Mouse (Mus musculus) forebrain, embryonic 12.5 days (tissue): ENCODE measurements around the gene Sec14l3. TPM values are rescaled to one million over a fixed set of nuclear protein-coding genes. Genes with fewer than 3 reads are reported as not detected.

Source experiments
- ATAC-seq: fragments of 200-750 bp; cut with Nextera tagmentation; 2 replicates; pipeline ENCODE4 v1.8.0; 2017; ENCODE audit warnings: moderate TSS enrichment; ENCODE audit not compliant: low FRiP score
- H3K27ac ChIP-seq: fragments of 300-500 bp; sonication (generic); 2 replicates; pipeline ENCODE4 v1.5.1; 2016; ENCODE audit warnings: mild to moderate bottlenecking
- H3K27me3 ChIP-seq: fragments of 300-500 bp; sonication (generic); 2 replicates; pipeline ENCODE4 v1.6.1; 2016; ENCODE audit warnings: mild to moderate bottlenecking
- H3K36me3 ChIP-seq: fragments of 300-500 bp; sonication (generic); replicated peaks from 2 replicates; pipeline ENCODE4 v1.6.1; 2016; ENCODE audit warnings: mild to moderate bottlenecking
- H3K4me1 ChIP-seq: fragments of 300-500 bp; sonication (generic); 2 replicates; pipeline ENCODE4 v1.6.1; 2016
- H3K4me2 ChIP-seq: fragments of 300-500 bp; sonication (generic); 2 replicates; pipeline ENCODE4 v1.6.1; 2016; ENCODE audit warnings: mild to moderate bottlenecking, moderate library complexity
- H3K4me3 ChIP-seq: fragments of 300-500 bp; sonication (generic); replicated peaks from 2 replicates; pipeline ENCODE4 v1.5.1; 2016; ENCODE audit warnings: mild to moderate bottlenecking
- H3K9ac ChIP-seq: fragments of 300-500 bp; sonication (generic); 2 replicates; pipeline ENCODE4 v1.6.1; 2016; ENCODE audit warnings: mild to moderate bottlenecking
- H3K9me3 ChIP-seq: fragments of 300-500 bp; sonication (generic); 2 replicates; pipeline ENCODE4 v1.6.1; 2016
- WGBS: fragments of 180-500 bp; shearing (Covaris S2); methylation state at CpG from one replicate; pipeline ENCODE4 v1.1.7; 2016; 5-methylcytosine and 5-hydroxymethylcytosine counted together
- polyA plus RNA-seq: library from polyadenylated mRNA; unstranded; fragments of >200 nt; fragmentation: Nextera tagmentation; extraction: Ambion mirVana; gene quantifications from 2 replicates; pipeline ENCODE4 v1.2.1, GENCODE M21; 2016

The Sec14l3 gene
- polyA plus RNA-seq, 1 experiment from 2014 or later: 0.26 TPM

GRCm38 (mm10) chr11:4035116-4035892 is 29.3 kb upstream of the Sec14l3 start:
- no peaks in the 10 kb centered on the region for H3K4me1 ChIP-seq
- no peak for ATAC-seq

GRCm38 (mm10) chr11:4035916-4036315 is 28.7 kb upstream of the Sec14l3 start:
- WGBS: 93% methylated on average over 6 of the region's 6 CpGs
- H3K36me3 ChIP-seq: no peaks in the 10 kb centered on the region
- no peak for ATAC-seq
- H3K27ac ChIP-seq: no peak overlapping the region
- 0 out of 2 replicates have a peak, but pooled peaks cover 6% of the 10 kb centered on the region for H3K27me3 ChIP-seq
- H3K4me1 ChIP-seq: no peaks in the 10 kb centered on the region
- H3K4me3 ChIP-seq: no peak overlapping the region
- no peak overlapping the region for H3K9ac ChIP-seq
- H3K9me3 ChIP-seq: no peaks in the 10 kb centered on the region
- no peak overlapping the region for H3K4me2 ChIP-seq

More at GRCm38 (mm10) chr11:4035116-4035892, 29.3 kb upstream of the Sec14l3 start:
- Histone ChIP-seq H3K9ac (no peak overlapping the region), H3K36me3 (no peaks in the 10 kb centered on the region), H3K4me3 (no peak overlapping the region), H3K27me3 (0 out of 2 replicates have a peak, but pooled peaks cover 6% of the 10 kb centered on the region), H3K4me2 (no peak overlapping the region), H3K27ac (no peak overlapping the region), H3K9me3 (no peaks in the 10 kb centered on the region)
- WGBS: 73% methylated on average over 18 of the region's 18 CpGs

- Histone ChIP-seq H3K27me3 (0 out of 2 replicates have a peak, but pooled peaks cover 5% of the 10 kb centered on the region), H3K9ac (no peak overlapping the region), H3K4me2 (no peak overlapping the region), H3K36me3 (no peaks in the 10 kb centered on the region), H3K27ac (no peak overlapping the region), H3K4me1 (no peaks in the 10 kb centered on the region), H3K4me3 (no peak overlapping the region), H3K9me3 (no peaks in the 10 kb centered on the region)
- 72% methylated on average over 9 of the region's 9 CpGs for WGBS
- ATAC-seq: no peak
These were observed 28.1 kb upstream of the Sec14l3 start for GRCm38 (mm10) chr11:4036365-4037084.

DNA sequence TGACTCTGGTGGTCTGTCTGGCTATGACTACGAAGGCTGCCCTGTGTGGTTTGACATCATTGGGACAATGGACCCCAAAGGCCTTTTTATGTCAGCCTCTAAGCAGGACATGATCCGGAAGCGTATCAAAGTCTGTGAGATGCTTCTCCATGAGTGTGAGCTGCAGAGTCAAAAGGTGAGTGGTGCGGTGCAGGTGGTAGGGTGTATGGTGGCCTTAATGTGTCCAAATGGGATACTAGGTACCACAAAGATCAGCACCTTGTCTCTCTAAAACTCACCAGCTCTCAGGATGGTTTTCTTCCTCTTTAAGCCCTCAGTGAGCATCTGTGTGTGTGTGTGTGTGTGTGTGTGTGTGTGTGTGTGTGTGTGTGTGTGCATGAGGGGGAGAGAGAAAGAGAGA is 24.7 kb upstream of the Sec14l3 start:
- ATAC-seq: no peak
- H3K9ac ChIP-seq: no peak overlapping the region
- H3K27me3 ChIP-seq: no peaks in the 10 kb centered on the region
- no peak overlapping the region for H3K4me2 ChIP-seq
- no peak overlapping the region for H3K27ac ChIP-seq
- H3K4me3 ChIP-seq: no peak overlapping the region
- no peaks in the 10 kb centered on the region for H3K9me3 ChIP-seq
- no peaks in the 10 kb centered on the region for H3K4me1 ChIP-seq
- no peaks in the 10 kb centered on the region for H3K36me3 ChIP-seq
- WGBS: 90% methylated on average over 4 of the region's 4 CpGs

- Histone ChIP-seq H3K27me3 (no peaks in the 10 kb centered on the region), H3K4me2 (no peak overlapping the region), H3K9ac (no peak overlapping the region), H3K4me3 (no peak overlapping the region), H3K4me1 (no peaks in the 10 kb centered on the region), H3K36me3 (no peaks in the 10 kb centered on the region), H3K9me3 (no peaks in the 10 kb centered on the region), H3K27ac (no peak overlapping the region)
- no peak for ATAC-seq
- WGBS: 80% methylated on average over 6 of the region's 6 CpGs
These were observed 23.5 kb upstream of the Sec14l3 start for GRCm38 (mm10) chr11:4041123-4041625.

- H3K4me2 ChIP-seq: no peak overlapping the region
- 94% methylated on average over 7 of the region's 7 CpGs for WGBS
- no peak overlapping the region for H3K4me3 ChIP-seq
- H3K4me1 ChIP-seq: no peaks in the 10 kb centered on the region
- H3K9ac ChIP-seq: no peak overlapping the region
- H3K36me3 ChIP-seq: no peaks in the 10 kb centered on the region
- H3K27me3 ChIP-seq: no peaks in the 10 kb centered on the region
- H3K27ac ChIP-seq: no peak overlapping the region
- H3K9me3 ChIP-seq: no peaks in the 10 kb centered on the region
- ATAC-seq: no peak
These were observed 21.6 kb upstream of the Sec14l3 start for GRCm38 (mm10) chr11:4043081-4043480.

GRCm38 (mm10) chr11:4046526-4046925 is 18.1 kb upstream of the Sec14l3 start:
- Histone ChIP-seq H3K27me3 (no peaks in the 10 kb centered on the region), H3K4me3 (no peak overlapping the region), H3K9ac (no peak overlapping the region), H3K27ac (no peak overlapping the region), H3K9me3 (no peaks in the 10 kb centered on the region), H3K4me1 (no peaks in the 10 kb centered on the region), H3K36me3 (no peaks in the 10 kb centered on the region), H3K4me2 (no peak overlapping the region)
- 70% methylated on average over 5 of the region's 5 CpGs for WGBS
- no peak for ATAC-seq

- Histone ChIP-seq H3K4me2 (no peak overlapping the region), H3K27me3 (no peaks in the 10 kb centered on the region)
- WGBS: 91% methylated on average over 2 of the region's 2 CpGs
These were observed 16.9 kb upstream of the Sec14l3 start for GRCm38 (mm10) chr11:4047766-4048165.

DNA sequence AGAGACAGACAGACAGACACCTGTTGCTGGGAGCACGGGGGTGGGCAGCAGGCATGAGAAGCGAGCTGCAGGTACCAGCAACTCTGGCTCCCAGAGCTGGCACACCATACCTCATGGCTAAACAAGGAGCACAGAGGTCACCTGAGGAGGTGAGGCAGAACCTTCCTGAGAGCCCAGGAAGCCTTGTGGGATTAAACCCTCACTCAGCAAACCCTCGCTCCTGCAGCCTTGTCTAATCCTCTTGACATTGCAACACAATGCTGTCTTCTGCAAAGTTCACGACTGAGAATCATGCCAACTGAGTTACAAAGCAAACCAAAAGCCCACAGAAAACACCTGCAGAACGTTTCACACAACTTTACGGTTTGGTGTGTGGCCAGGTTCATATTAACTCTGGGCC is 16.2 kb upstream of the Sec14l3 start:
- Histone ChIP-seq H3K4me2 (no peak overlapping the region), H3K9me3 (no peaks in the 10 kb centered on the region), H3K4me1 (no peaks in the 10 kb centered on the region), H3K36me3 (no peaks in the 10 kb centered on the region), H3K9ac (no peak overlapping the region), H3K27ac (no peak overlapping the region), H3K4me3 (no peak overlapping the region), H3K27me3 (no peaks in the 10 kb centered on the region)
- 87% methylated on average over 6 of the region's 6 CpGs for whole genome bisulfite sequencing
- ATAC-seq: no peak

More at GRCm38 (mm10) chr11:4047766-4048165, 16.9 kb upstream of the Sec14l3 start:
- no peak overlapping the region for H3K4me3 ChIP-seq
- H3K9me3 ChIP-seq: no peaks in the 10 kb centered on the region
- no peak overlapping the region for H3K27ac ChIP-seq
- no peak overlapping the region for H3K9ac ChIP-seq
- ATAC-seq: no peak
- H3K4me1 ChIP-seq: no peaks in the 10 kb centered on the region
- no peaks in the 10 kb centered on the region for H3K36me3 ChIP-seq

DNA sequence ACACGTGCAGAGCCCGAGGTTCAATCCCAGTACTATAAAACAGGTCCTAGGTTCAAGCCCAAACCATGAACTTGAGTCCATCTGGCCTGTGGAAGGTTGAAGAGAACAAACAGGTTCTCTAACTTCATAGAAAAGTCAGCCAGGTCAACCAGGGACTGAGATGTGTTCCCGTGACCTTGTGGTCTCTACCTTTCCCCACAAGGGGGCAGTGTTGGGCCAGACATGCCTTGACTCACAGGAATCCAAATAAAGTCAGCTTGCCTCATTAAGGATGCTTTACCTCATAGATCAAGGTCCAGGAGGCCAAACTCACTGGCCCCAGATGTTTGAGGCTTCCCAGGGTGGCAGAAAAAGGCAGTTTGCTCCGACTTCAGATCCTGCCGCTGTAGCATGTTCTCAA is 11.1 kb upstream of the Sec14l3 start:
- H3K4me3 ChIP-seq: no peak overlapping the region
- no peak overlapping the region for H3K27ac ChIP-seq
- no peaks in the 10 kb centered on the region for H3K27me3 ChIP-seq
- H3K4me2 ChIP-seq: no peak overlapping the region
- ATAC-seq: no peak
- H3K9me3 ChIP-seq: no peaks in the 10 kb centered on the region
- no peaks in the 10 kb centered on the region for H3K36me3 ChIP-seq
- 21% methylated on average over 5 of the region's 5 CpGs for WGBS
- H3K4me1 ChIP-seq: no peaks in the 10 kb centered on the region
- H3K9ac ChIP-seq: no peak overlapping the region

DNA sequence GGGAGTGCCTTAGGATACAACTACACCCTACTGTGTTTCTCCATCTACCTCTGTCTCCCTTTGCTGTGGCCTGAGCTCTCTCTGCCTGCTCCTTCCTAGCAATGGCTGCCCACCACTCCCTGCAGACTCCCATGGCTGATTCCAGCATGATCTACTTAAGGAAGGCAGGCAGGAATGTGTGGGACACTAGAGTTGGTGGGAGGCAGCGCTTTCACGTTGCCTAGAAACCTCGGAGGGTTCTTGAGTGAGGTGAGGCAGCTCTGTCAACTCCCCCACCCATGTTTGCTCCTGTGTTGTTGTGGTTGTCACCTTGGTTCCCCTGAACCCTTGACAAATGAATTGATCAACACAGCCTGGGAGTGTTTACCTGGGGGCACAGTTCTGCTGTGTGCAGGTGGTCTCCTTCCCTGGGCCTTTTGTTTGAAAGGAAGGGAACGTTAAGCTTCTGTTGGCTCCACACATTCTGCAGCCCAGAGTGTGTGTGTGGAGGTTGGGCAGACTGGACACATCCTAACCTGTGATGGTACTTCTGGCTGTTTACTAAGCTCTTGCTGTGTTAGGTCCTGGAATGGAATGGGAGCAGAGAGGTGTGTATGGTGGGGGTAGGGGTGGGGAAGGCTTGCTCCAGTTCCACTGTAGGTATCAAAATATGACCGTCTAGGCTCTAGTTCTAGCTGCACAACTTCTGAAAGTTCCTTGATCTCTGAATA is 3.6 kb upstream of the Sec14l3 start:
- Histone ChIP-seq H3K4me3 (no peak overlapping the region), H3K27ac (no peak overlapping the region), H3K9ac (no peak overlapping the region; the same call in 1 of the 2 replicates), H3K4me1 (no peaks in the 10 kb centered on the region), H3K9me3 (no peaks in the 10 kb centered on the region), H3K36me3 (no peaks in the 10 kb centered on the region), H3K27me3 (no peaks in the 10 kb centered on the region), H3K4me2 (no peak overlapping the region)
- no peak for ATAC-seq
- 84% methylated on average over 5 of the region's 5 CpGs for WGBS

DNA sequence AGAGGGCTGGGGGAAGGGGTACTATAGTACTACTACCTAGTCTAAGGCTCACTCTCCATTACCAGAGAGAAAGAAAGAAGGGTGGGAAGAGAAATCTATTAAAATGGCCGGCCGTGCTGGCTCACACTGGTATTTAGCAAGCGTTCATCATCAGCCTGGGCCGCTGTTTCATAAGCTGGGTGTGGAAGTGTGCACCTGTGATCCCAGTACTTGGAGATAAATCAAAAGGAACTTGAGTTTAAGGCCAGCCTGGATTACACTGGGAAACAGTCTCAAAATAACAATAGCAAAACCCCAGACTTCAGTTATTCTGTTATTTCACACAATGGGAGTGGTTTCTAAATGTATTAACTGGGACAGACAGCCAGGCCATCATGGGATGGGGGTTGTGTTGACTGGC is 2.1 kb upstream of the Sec14l3 start:
- no peak overlapping the region for H3K9ac ChIP-seq
- no peak overlapping the region for H3K4me2 ChIP-seq
- H3K4me3 ChIP-seq: no peak overlapping the region
- WGBS: 89% methylated on average over 4 of the region's 4 CpGs
- no peaks in the 10 kb centered on the region for H3K27me3 ChIP-seq
- no peak for ATAC-seq
- no peak overlapping the region for H3K27ac ChIP-seq
- no peaks in the 10 kb centered on the region for H3K4me1 ChIP-seq
- H3K9me3 ChIP-seq: no peaks in the 10 kb centered on the region
- H3K36me3 ChIP-seq: no peaks in the 10 kb centered on the region
